Mouse (Mus musculus): ENCODE measurements around the gene Runx1.

DNA sequence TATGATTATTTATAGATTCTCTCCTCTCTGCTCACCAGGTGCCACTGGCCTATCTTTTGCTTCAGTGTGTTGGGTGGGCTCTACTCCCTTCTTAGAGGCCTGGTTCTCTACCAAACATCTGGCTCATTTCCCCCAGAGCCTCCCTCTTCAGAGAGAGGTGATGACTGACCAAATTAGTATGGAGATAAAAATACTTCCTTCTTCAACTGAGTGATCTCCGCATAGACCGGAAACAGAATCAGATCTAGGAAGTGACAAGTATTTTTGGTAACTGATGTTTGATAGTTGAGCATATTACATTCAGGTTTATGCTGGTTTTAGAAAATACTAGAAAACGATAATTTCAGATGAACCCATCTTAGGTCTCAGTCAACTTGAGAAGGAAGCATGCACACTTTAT is 101.4 kb downstream of the Runx1 start:
- TF ChIP-seq CTCF (IDR thresholded peaks at IDR 0.05) (no peak), EP300 (IDR thresholded peaks at IDR 0.05) (no peak)
